Mouse (Mus musculus) telencephalon, adult 2 months (tissue): ENCODE measurements at regions not wholly inside any gene's neighbourhood (a gene's known extent, or its start where the extent isn't known, plus 50 kb on each side); places are given as distances from the start of the nearest gene placed in this dataset.
A peak's percentile ranks its signal among the peaks of the same experiment; 100 is the strongest.
"Not testable (repeated sequence)": the region's sequence is repeated elsewhere in the genome, so short reads cannot be mapped to it uniquely, and the experiment has no call there.

Experiments
- DNase-seq: peaks from one replicate; pipeline ENCODE4 v3.0.0-alpha.2; 2011; ENCODE audit warnings: low read depth, low spot score

DNA sequence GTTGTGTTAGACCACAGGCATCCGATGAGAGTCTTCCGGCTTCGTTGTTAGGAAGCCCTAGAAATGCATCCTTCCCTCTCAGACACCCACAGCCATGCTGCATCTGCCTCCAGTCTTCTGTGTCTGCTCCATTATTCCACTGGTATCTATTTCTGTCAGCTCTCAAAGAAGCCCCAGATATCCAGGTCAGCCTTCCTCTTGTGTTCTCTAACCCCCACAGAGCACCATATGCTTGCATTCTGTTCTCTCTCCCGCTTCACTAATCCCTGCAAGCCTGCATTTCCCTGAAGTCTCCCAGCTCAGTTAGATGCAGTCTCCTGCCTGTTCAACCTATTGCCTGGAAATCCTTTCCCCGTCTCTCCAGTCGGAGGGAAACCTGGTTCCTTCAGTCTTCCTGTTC lies 53.6 kb upstream of the Wdfy3 start:
- peak; percentile 83 for DNase-seq

DNA sequence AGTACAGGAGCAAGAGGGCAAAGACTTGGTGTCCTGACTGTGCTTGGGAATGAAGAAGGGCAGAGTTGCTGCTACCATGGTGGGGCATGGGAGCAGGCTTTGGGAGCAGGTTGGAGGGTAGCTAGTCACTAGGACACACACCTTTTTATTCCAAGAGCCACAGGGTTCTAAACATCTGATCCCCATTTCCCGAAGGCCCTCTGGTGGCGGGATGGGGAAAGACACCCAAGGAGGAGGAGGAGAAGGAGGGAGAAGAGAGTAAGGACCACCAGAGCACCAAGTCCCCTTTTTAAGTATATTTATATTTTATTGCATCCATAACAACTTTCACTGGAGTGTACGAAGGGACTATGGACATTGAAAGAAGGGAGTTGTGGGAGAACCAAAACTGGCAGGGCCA lies 57.0 kb upstream of the Wdfy3 start:
- DNase-seq: no peak

DNA sequence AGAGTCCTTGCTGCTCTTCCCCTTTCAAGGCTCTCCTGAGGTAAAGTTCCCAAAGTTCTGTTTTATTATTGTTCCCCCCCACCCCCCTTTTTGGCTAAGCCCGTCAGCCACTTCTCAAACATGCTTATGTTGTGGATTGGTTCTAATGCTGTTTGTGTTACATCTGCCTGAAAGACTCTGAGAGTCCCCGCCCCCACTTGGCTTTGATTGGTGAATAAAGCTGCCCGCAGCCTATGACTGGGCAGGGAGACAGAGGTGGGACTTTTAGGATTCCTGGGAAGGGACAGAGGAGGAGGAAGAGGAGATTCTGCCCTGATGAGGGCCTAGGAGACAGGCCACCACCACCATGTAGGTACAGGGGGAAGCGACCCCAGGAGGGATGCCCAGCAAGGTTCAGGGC lies 78.3 kb upstream of the Wdfy3 start:
- no peak for DNase-seq

DNA sequence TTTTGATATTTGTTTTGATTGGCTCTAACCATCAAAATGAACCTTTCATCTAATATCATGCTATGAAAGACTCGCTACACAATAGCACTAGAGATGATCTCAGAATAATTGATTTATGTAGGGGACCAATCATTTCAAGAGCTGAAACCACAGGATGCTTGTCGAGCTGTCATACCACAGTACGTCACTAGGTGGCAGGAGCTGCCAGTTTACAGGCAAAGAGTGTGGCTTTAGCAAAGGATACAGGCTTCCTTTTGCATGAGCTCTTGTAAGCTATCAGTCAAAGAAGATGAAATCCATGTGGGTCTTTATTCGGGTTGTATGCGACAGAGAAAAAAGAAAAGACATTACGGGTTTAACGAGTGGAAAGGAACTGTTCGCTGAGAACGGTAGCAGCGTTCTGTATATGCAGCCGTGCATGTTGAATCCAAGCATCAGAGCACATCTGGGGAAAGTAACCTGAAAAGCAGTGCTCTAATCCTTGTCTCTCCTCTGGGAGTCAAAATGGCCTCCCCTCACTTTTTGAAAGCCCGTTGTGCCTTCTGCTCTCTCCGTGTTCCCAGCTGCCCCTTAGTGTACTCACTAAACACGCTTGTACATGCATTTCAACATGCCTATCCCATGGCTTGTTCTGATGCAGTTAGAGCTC lies 79.9 kb upstream of the Wdfy3 start:
- peak; percentile 65 for DNase-seq

DNA sequence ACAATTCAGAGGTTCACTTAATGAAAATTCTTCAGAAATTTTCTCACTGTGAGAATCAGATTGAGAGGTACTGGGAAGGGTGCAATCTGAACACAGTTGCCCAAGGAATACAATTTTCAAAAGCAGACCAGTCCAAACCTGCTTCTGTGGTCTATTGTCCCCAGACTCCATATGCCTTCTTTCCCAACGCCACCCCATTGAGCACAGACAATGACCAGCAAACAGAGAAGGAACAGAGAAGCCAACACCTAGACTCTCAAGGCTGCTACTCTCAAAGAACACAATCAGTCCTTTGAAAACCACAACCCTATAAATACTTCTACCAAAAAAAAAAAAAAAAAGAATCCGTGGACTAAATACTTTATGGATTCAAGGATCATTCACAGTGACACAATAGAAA lies 89.9 kb upstream of the Wdfy3 start:
- DNase-seq: no peak

DNA sequence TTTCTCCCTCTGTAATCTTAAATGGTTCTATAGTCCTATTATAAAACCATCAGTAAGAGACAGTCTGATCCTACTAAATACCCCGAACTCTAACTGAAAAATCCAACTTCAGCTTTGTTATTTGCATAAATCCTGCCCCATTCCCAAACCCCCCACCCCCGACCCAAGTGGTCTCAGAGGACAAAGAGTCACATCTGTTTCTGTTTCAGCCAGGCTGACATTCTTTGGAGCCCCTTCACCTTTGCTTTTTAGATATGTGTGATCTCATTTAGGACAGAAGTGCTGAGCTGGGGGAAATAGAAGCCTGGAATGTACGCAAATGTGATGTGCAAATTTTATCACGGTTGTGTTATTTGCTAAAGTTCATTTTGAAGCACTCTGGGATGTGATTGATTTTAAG lies 98.3 kb upstream of the Wdfy3 start:
- DNase-seq: no peak

DNA sequence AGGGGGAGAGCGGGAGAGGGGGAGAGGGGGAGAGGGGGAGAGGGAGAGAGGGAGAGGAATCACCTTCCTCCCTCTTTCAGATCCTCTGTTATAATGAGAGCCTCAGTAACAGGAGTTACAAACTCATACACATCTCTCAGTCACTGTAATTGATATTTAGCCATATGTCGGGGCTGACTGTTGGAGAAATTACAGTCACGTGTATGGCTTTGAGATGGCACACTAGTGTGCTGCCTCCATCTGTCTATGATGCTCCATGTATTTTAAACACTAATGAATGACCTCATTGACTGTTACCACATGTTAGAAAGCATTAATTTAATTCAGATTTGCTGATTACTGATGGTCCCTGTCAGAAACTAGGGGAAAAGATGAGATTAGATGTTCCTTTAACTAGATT lies 102.1 kb upstream of the Wdfy3 start:
- DNase-seq: no peak

DNA sequence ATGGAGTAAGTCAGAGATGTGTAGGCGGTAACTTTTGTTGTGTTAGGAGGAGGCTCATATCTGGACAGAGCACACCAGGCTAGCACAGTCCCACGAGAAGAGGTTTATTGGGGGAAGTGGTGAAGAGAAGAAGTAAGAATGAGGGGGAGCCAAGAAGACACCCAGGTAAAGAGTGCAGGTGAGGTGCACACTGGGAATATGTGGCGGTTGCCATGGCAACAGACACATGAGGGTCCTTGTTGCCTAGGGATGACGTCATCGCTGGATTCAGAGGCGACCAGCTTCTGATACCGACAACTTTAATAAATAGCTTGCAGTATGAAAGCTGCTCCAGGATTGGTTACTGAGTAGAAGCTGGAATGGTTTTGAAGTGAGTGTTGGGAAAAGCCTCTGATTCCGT lies 110.5 kb upstream of the Wdfy3 start:
- no peak for DNase-seq

DNA sequence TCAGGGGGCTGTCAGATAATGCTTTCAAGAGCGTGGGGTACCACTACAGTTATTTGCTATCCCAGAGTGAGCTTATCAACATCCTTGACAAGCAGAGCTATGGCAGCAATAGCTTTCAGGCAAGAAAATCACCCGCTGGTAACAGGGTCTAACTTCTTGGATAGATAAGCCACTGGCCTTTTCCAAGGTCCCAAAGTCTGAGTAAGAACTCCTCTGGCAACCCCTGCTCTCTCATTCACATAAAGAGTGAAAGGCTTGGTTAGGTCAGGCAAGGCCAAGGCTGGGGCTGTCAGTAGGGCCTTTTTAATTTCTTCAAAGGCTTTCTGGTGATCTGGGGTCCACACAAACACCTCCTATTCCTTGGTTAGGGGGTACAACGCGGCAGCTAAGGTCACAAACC lies 119.2 kb upstream of the Wdfy3 start:
- not testable (repeated sequence) for DNase-seq

DNA sequence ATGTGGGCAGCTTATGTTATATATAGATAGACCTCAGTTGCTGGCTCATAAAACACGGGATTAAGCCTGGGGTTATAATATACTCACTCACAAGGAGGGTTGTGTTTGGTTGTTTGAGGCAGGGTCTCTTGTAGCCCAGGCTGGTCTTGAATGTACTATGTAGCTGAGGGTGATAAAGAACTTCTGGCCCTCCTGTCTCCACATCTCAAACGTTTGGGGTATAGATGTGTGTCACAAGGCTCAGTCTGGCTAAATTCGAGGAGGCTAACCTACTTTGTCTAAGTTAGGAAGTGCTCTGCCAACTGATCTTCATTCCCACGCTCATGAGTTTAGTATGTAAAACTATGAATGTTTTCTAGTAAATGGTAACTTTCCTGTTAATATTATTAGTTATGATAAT lies 136.7 kb upstream of the Wdfy3 start:
- DNase-seq: no peak

DNA sequence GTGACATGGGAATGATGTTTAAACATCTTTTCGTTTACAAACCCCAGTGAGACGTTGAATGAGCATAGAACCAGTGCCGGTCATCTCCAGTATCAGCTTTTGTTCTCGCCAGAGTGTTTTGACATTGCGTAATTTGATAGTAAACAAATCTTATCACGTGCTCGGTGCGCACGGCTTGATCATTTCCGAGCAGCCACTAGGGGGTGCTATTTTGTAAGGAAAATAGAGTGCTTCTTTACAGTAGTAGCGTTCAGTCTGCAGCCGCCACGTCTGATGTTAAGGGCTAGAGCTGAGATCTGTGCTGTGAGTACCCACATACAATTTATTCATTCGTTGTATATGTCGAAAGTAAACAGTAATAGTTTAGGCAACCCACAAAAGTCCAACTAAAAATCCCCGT lies 137.2 kb upstream of the Wdfy3 start:
- peak; percentile 51 for DNase-seq

DNA sequence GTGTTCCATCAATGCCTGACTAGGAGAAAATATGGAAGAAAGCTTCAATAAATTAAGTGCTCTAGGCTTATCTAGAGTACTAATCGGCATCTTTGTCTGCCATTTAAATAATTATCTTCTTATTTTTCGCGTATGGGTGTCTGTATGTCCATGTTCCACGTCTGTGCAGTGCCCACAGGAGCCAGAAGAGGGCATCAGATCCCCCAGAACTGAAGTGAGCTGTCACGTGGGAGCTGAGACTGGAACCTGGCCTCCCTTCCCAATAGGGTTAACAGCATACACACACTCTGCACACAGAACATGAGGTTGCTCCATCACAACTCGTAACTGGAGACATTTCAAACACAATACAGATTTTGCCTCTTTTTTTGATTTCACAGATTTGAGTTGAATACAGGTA lies 143.4 kb upstream of the Wdfy3 start:
- DNase-seq: no peak

DNA sequence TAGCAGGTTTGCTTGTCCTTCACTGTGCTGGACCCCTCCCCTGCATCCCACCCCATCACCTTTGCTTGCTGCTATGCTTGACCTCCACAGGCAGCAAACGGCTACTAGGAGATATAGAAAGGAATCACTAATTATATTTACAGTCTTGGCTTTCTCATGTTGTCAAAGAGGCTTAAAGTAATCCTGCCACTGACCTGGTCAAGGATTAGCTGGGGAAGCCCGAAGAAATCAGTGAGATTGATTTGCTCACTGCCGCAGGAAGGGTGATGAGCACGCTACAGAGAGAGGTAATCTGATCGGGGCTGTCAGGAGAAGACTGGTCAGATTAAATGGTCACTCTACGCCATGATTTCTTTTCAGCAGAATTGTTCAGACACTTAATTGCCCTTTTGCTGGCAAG lies 157.4 kb upstream of the Wdfy3 start:
- DNase-seq: no peak

DNA sequence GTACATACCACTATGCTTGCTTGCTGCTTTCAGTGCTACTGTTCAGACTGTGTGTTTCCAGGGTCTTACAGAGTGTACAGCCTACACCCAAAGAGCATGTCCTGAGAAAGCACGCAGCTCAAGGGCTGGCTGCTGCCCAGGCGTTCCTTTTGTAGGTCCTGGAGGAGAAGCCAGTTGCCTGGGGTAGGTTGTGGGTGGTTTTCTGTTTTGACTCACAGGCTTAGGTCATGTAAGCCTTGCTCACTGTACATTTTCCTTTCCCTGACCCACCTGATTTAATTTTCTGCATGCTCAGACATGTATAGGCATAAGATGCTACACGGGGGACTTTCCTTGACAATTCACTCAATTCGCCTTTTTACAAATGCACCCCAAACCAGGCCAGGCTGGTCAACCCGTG lies 172.9 kb upstream of the Wdfy3 start:
- no peak for DNase-seq

DNA sequence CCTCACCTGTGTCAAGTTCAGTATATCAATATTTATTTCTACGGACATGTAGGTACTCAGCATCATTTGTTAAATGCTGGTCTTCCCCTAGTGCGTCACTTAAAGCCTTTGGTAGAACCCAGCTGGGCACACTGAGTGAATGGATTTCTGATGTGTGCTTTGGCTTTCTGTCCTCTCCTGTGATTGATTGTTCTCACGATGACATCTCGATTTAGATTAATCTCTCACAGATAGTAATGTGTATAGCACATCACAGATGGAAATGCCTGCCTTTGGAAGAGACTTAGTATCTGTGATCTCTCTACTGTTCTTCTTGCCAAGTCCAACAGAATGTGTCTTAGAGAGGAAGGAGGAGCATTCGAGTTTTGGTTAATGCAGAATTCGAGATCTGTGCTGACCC lies 175.0 kb upstream of the Wdfy3 start:
- no peak for DNase-seq

DNA sequence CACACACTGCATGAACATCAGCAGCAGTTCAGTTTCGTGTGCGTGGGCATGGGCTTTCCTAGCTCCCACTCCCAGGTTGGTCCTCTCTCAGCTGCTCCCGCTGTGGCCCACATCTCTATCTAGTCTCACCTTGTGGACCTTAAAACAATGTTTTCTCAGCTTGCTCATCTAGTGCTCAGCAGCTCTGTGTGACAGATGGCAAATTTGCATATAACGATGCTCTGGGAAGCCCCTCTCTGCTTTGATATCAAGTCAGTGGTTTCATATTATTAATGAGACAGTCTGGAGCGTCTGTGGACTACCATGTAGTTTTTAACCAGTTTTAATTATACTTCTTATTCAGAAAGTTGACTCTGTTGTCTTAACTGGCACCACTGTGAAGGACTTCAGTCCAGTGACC lies 179.0 kb upstream of the Wdfy3 start:
- no peak for DNase-seq

DNA sequence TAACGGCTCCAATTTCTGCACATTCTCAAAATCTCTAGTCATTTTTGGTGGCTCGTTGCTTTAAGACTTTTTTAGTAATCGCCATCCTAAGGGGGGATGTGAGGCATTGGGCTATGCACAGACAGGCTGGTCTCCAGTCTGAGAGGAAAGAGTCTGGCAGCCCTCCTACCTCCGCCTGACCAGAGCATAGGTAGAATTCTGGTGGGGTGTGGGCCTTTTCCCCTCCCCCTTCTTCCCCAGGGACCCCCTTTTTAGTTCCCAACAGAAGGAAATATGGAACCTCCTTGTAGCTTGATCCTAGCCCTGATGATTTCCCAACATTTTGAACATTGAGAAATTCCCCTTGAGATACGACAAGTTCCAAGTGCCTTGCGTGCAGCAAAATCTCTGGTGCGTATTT lies 181.4 kb upstream of the Wdfy3 start:
- no peak for DNase-seq

DNA sequence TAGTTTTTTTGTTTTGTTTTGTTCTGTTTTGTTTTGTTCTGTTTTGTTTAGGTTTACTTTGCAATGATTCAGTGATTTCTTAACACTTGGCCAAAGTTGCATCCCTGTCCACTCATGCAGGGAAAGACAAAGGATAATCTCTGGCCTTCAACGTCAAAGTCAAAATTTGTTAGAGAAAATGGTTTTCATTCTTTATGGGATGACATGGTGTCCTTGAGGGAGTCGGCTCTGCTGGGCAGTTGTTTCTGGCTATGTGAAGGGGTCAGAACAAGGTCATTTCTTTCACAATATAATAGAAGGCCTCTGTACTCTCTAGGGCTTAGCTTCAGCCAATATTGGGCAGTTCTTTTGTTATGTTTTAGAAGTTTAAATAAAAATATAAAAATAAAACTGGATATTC lies 184.1 kb upstream of the Wdfy3 start:
- DNase-seq: no peak

DNA sequence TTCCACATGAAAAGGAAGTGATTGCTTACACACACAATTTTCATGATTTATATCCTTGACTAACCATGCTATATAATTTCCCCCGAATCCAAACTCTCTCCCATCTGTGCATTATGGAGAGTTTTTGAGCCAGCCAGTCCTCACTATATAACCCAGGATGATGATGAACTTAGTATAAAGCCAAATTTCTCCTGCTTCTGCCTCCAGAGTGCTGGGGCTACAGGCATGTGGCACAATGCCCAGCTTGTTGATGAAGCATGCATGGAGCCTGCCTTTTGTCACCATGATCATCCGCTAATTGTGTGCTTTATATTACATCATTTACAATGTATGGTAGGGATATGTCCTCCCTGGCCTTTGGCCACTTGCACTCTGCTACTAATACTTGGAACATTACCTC lies 187.4 kb upstream of the Wdfy3 start:
- DNase-seq: no peak

DNA sequence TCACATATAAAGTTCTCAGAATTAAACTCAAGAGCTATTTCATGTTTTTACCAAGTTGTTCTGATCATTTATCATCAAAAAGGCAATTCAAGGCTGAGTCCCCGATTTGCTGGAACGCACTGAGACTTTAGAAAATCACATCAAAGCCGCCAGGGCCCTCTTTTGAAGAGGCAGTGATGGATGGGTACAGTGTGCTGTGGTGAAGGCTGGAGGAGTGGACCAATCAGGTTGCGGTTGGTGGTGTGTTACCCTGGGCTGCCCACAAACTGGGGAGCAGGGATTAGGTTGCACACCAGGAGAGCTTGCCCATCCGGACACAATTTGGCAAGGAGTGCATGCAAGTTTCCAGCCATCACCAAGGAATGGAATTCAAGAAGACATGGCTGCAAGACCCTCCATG lies 191.9 kb upstream of the Wdfy3 start:
- no peak for DNase-seq

DNA sequence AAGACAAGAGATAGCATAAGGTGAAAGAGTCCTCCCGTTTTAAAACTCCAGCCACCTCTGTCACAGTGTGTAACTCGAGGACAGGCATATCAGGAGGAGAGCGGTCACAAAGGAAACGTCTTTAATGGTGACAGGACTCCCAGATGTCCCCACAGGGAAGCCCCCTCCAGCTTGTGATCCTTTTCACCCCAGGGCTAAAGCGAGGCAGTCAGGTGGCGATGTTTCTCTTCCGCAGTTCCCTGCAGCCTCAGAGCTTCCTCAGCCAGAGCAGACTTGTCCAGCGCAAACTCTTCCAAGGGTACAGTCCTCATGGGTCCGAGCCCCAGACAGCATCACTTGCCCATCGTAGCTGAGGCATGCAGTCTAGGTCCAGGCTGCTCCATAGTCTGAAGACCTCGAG lies 196.7 kb upstream of the Wdfy3 start:
- DNase-seq: no peak

DNA sequence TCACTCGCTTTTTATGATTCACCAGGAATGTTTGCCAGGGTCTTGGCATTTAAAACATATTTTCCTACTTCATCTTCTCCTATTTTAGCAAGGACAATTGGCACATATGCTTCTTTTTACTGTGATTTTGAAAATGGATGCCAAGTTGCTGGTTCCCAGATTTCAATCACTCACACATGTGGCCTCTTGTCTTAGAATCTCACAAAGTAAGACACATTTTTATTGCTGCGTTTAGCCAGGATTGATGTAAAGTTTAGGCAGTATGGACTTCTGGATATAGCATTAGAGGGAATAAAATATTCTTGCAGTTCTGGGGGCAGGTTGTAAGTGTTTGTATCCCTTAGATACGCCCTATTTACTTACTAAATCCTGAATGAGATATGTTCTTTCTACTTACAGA lies 197.4 kb upstream of the Wdfy3 start:
- DNase-seq: no peak

DNA sequence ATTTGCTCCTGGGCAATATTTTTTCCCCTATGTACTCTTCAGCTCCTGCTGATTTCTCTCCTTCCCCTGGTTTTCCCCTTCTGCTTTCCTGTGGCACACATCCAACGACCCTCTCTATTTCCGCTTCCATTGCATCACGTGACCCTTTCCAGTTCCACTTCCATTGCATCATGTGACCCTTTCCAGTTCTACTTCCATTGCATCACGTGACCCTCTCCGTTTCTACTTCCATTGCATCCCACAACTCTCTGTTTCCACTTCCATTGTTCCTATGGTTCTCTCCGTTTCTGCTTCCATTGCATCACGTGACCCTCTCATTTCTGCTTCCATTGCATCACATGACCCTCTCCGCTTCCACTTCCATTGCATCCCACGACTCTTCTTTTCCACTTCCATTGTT lies 199.5 kb upstream of the Wdfy3 start:
- DNase-seq: no peak

DNA sequence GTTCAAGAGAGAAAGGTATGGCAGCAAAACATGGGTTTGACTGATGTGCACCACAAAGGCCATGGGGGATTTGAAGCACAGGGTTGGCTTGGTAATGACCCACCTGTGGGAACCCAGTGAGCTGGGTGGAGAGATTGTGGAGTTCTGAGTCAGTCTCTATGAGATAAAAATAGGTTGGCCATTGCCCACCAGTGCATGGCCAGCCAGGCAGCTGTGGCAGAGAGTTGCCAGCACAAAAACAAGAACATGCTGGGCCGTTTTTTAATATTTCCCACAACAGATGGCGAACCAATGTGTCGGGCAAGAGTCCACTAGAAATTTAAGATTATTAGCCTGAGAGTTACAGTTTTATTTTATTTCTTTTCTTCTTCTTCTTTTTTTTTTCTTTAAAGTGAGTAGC lies 205.6 kb upstream of the Arhgap24 start:
- DNase-seq: no peak

DNA sequence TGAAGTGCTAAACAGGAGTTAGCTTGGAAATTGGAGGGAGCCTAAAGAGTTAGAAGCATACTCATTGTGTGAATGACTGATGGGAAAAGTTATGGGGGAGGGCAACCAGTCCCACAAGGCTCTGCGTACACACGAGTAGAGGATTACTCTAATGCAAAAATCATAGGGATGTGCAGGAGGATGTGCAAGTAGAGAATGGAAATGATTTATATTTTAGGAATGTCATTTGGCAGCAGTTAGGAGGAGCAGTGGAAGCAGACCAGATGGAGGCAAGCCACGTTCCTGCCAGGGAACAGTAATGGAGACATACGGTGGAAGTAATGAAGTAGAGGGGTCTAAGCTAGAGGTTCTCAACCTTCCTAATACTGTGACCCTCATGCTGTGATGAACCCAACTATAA lies 194.1 kb upstream of the Arhgap24 start:
- DNase-seq: peak; percentile 21
